Mouse (Mus musculus) frontal cortex, postnatal 36 days (tissue): ENCODE measurements at regions not wholly inside any gene's neighbourhood (a gene's known extent, or its start where the extent isn't known, plus 50 kb on each side); places are given as distances from the start of the nearest gene placed in this dataset.

Experiments
- DNase-seq, 2 experiments: peaks; one replicate each; pipeline ENCODE4 v3.0.0; 2022; ENCODE audit warnings: low spot score in 2 of 2

GRCm38 (mm10) chrX:52668679-52669078 is 54.9 kb upstream of the Gpc3 start:
- DNase-seq, result no peak

- DNase-seq, result peak in 1 of 2 experiments; percentile 3
Measured at GRCm38 (mm10) chrX:52679045-52679444, 65.3 kb upstream of the Gpc3 start.

DNA sequence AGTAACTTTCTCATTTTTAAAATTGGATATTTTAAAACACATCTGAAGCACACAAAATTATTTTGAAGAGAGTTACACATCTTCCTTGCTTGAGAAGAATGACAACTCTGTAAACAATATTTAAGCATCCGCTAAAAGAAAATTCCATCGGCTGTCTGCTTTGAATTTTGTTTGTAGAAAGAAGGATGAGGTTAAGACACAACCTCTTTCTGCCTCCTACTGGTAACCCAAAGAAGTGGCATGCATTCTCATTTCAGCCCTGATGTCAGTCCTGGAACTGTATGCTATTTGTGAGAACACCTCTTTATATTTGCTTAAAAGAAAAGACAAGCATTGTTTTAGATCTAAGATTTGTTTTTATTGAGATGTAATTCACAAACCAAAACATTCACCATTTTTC is 80.6 kb upstream of the Gpc3 start:
- DNase-seq, result no peak

DNA sequence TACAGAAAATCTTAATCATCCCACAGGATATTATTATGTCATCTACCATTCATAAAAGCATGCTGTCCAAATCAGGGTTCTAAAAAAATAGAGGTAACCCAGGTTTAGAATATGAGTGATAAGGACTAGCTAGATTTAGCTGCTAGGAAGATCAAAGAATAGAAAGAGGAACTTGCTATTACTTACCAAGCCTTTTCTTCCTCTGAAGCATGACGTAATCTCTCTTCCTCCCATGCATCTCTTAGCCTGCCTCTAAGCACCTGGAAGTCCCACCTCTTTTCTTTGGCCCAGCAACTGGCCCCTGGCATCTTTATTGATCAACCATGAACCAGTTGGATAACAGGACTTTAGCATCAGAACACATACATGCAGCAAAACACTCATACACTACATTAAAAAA is 85.9 kb upstream of the Gpc3 start:
- no peak for DNase-seq

- DNase-seq, result peak in 1 of 2 experiments; percentile 6
Measured at GRCm38 (mm10) chrX:52717495-52717894, 73.5 kb upstream of the Ccdc160 start.

DNA sequence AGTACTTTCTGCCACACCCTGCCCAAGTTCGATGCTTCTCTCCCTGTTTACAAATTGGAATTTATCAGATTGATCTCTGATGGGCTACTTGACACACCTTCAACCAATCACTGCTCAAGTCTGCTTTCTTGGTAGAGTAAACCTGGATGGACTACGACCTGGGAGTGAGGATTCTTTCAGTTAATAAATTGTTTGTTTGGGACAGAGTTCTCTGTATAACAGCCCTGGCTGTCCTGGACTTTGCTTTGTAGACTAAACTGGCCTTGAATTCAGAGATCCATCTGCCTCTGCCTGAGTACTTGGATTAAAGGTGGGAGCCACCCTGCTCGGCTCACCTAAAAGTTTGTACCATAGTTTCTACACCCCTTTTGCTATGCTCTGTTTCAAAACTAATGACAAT is 52.9 kb upstream of the Ccdc160 start:
- DNase-seq, result no peak
